Mouse (Mus musculus) right cerebral cortex, postnatal 25 days (tissue): ENCODE data around the gene Cntd1.
A peak's percentile ranks its signal among the peaks of the same experiment; 100 is the strongest.

Experiments used
- DNase-seq: peaks from one replicate; pipeline ENCODE4 v3.0.0; 2022

Cntd1 gene

DNA sequence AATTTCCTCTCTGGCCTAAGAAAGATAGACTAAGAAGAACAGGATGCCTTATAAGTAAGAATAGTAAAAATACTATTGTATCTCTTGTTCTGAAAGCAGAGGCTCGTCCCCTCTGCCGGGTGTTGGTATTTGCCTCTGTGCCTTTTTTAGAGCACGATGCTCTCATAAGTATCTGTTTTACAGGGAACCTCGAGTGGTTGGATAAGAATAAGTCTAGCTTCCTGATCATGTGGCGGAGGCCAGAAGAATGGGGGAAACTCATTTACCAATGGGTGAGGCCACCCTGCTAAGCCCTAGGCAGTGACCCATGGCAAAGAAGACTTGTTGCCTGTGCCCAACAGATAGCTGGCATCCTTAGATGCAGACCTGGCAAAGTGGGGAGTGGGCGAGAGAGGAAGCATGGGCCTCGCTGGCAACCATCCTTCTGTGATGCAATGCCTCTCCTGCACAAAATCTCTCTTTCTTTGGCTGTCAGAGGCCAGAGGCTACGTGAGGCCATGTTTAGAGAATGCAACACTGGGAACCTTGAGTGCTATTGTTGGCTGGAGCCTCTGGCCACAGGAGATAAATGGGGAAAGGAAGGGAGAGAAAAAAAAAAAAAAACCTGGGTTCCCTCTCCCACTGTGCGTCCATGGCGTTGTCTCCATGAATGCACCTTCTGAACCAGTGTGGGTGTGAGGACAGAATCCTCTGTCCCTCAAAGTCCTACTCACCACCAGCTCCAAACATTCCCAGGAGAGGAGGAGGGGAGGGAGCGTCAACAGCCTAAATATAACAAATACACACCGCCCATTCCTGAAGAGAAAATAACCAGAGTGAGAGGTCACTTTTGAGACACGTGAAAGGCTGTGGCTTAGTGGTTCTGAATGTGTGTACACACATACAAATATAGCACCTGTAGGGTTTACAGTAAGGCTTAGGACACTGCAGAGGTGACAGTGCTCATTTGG is 22.7 kb upstream of the Cntd1 start:
- no peak for DNase-seq

GRCm38 (mm10) chr11:101259261-101259712 is 19.5 kb upstream of the Cntd1 start:
- DNase-seq, result peak; percentile 73

DNA sequence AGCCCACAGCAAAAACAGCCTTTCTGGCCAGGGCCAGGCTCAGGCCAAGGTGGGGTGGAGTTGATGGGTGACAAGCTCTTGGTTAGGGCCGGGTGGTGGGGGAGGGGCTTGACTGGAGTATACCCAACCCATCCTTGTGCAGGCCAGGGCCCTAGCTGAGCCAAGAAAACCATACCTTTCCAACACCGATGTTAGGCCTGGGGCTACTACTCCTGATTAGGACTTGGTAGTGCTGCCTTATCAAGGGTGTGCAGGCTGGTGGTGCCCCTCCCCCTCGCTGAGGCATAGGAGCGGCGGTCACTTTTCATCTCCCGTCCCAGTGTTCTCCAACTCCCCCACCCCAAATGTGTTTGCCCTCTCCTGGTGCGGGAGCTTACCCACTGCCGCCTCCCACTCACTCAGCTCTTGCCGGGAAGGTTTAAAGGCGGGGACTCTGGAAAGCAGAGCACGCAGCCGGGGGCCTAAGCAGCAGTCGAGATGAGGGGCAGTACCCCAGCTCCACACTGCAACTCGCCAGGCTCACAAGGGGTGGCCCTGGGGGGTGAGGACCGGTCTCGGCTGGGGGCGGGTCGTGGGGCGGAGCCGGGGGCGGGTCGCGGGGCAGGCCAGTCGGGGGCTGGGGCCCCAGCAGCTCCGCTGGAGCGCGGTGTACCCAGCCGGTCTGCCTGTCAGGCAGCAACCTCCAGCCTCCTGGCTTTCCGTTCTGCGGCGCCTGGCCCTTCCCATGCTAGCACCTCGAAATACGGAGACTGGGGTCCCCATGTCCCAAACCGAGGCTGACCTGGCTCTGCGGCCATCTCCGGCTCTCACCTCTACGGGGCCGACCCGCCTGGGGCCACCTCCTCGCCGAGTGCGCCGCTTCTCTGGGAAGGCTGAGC is 18.6 kb upstream of the Cntd1 start, which contains the start of gene Wnk4:
Gene Wnk4, plus strand, starts transcription at position 620 of the 878 bp plus-strand sequence.
- peak; percentile 36 for DNase-seq

DNA sequence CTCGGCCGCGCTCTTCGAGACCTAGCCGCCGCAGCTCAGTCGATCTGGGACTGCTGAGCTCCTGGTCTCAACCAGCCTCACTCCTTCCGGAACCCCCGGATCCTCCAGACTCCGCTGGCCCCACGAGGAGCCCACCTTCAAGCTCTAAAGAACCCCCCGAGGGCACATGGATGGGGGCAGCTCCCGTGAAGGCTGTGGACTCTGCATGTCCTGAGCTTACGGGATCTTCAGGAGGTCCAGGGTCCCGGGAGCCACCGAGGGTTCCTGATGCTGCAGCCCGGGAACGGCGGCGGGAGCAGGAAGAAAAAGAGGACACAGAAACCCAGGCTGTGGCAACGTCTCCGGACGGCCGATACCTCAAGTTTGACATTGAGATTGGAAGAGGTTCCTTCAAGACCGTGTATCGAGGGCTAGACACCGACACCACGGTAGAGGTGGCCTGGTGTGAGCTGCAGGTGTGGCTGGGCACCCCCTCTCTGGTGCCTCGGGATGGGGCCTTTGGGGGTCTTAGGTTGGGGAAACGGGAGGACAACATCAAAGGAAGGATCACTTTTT is 17.9 kb upstream of the Cntd1 start:
- DNase-seq, result no peak

- DNase-seq, result no peak
These were observed 16.4 kb upstream of the Cntd1 start for GRCm38 (mm10) chr11:101262272-101262967.

GRCm38 (mm10) chr11:101263138-101263988 is 15.4 kb upstream of the Cntd1 start:
- no peak for DNase-seq

GRCm38 (mm10) chr11:101263989-101264280 is 14.9 kb upstream of the Cntd1 start:
- DNase-seq, result no peak

DNA sequence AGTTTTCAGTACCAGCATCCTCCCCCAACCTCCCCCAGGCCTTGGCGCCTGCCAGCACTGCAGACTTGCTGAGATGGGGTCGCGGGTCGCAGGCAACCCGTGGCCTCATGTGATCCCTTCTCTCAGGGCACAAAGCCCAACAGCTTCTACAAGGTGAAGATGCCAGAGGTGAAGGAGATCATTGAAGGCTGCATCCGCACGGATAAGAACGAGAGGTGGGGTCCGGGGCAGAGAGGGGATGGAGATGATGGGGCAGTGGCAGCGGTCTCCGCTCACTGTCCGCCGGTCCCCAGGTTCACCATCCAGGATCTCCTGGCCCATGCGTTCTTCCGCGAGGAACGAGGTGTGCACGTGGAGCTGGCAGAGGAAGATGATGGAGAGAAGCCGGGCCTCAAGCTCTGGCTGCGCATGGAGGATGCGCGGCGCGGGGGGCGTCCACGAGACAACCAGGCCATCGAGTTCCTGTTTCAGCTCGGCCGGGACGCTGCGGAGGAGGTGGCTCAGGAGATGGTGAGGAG is 13.8 kb upstream of the Cntd1 start:
- no peak for DNase-seq

DNA sequence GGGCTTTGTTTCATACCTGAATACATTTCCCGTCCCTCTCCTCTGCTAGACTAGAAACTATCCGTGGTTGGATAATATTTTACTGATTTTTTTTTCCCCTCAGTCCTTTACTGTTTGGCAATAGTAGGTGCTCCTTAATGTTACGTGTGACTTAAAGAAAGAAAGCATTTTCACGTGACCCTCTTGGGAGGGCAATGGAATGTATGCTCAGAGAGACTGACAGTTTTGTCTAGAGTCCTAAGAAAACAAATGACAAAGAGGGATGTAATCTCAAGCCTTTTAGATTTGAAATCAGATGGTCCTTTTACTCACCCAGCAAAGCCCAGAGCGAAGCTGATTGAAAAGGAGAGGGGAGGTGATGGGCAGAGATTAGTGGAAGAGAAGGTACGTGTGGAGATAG is 12.9 kb upstream of the Cntd1 start:
- DNase-seq, result no peak

GRCm38 (mm10) chr11:101269577-101270116 is 9.2 kb upstream of the Cntd1 start:
- DNase-seq, result no peak

DNA sequence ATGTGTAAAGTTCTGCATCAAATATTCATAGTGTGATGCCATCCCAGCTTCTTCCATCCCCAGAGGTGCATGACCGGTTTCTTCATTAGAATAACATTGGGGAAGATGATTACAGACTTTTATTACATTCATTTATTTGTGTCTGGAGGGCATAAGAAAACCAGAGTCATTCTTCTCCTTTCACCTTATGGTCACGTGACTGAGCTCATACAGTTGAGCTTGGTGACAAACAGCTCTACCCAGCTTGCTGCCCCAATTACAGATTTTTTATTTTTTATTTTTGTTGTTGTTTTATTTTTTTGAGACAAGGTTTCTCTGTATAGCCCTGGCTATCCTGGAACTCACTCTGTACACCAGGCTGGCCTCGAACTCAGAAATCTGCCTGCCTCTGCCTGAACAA is 6.4 kb upstream of the Cntd1 start:
- no peak for DNase-seq

DNA sequence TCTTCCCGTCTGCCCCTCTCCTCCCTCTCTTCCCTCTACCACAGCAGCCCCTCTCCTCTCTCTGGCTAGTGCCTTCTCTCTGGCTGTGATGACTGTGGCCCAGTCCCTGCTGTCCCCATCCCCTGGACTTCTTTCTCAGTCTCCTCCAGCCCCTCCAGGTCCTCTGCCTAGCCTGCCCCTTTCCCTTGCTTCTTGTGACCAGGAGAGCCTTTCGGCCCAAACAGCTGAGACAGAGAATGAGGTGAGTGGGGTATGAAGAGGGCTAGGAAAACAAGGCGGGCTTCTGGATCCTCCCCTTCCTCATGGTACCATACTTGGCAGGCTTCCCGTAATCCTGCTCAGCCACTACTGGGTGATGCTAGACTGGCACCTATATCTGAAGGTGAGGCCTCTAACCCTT is 3.5 kb upstream of the Cntd1 start:
- DNase-seq, result no peak

DNA sequence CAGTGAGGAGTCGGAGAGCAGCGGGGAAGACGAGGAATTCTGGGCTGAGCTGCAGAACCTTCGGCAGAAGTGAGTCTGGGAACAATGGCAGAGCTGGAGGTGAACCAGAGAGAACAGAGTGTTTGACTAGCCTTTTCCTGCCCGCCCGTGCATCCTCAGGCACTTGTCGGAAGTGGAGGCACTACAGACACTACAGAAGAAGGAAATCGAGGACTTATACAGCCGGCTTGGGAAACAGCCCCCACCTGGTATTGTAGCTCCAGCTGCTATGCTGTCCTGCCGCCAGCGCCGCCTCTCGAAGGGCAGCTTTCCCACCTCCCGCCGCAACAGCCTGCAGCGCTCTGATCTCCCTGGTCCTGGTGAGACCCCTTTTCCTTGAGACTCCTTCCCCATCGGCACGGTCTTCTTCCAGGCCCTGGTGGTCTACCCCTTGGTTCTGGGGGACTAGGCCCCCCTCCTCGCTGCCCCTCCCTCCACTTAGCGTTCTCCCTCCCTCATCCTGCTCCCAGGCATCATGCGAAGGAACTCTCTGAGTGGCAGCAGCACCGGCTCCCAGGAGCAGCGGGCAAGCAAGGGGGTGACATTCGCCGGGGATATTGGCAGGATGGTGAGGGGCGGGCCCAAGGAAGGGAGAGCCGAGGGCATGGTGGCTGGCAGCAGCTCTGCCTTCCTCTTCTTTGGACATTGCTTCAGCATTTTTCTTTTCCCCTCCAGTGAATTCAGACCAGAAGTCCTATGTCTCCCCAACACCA is 2.3 kb upstream of the Cntd1 start:
- DNase-seq, result no peak

GRCm38 (mm10) chr11:101277381-101278222 is 1.2 kb upstream of the Cntd1 start:
- no peak for DNase-seq

GRCm38 (mm10) chr11:101279193-101279569 is 369 bp downstream of the Cntd1 start:
- DNase-seq, result no peak

- no peak for DNase-seq
These were observed 2.0 kb downstream of the Cntd1 start for GRCm38 (mm10) chr11:101280837-101281236.

DNA sequence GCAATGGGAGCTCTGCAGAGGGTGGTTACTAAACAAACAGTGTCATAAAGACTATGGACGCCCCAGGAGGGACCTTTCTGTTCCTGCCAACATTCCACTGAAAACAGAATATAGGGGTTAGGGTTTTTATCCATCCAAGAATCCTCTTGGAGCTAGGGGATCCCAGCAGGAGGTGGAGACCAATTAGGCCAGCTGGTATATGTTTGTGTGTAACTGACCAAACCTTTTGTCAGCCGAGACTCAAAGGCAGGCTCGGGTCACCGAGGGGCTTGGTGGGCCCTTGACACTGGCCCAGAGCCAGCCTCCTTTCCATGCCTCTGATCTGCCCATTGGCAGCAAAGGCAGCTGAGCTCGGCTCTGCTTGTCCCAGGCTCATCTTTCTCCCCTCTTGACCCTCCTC is 4.1 kb downstream of the Cntd1 start:
- DNase-seq, result no peak

DNA sequence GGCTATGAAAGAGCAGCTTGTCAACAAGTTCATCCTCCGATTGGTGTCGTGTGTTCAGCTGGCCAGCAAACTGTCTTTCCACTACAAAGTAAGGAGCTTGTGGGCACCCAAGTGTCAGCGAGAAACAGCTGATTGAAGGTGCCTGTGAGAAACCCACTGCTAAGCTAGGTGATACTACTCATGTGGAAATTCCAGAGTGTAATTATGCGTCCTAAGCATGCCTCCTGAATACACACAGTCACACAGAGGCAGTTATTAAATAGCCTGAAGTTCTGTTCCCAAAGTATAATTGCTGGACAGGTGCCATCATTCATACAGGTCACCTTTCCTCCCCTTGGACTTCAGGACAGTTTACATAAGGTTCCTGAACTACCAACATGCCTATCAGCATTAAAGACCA is 5.0 kb downstream of the Cntd1 start:
- no peak for DNase-seq

- DNase-seq, result no peak
These were observed 8.5 kb downstream of the Cntd1 start for GRCm38 (mm10) chr11:101287306-101287705.

GRCm38 (mm10) chr11:101291231-101291630 is 12.4 kb downstream of the Cntd1 start:
- no peak for DNase-seq
